Mouse (Mus musculus) lung, adult 10 weeks (tissue): ENCODE results near the gene Csde1. TPM values are rescaled to one million over a fixed set of nuclear protein-coding genes. Genes with fewer than 3 reads are reported as not detected.

Experiments used
- polyA plus RNA-seq: library from polyadenylated mRNA; stranded (reverse); fragments of 350-450 nt; fragmentation: Illumina TruSeq; extraction: RNeasy Lipid Tissue Mini Kit (QIAGEN cat#74804); gene quantifications from one replicate; pipeline ENCODE4 v1.2.3, GENCODE M21; 2014; ENCODE audit warnings: low read depth, low replicate concordance; ENCODE audit not compliant: insufficient read depth

Csde1 gene
- polyA plus RNA-seq: 122 TPM

GRCm38 (mm10) chr3:103020249-103020942, at the start of gene Csde1:
Gene Csde1, plus strand, starts transcription at chr3:103020426.

DNA sequence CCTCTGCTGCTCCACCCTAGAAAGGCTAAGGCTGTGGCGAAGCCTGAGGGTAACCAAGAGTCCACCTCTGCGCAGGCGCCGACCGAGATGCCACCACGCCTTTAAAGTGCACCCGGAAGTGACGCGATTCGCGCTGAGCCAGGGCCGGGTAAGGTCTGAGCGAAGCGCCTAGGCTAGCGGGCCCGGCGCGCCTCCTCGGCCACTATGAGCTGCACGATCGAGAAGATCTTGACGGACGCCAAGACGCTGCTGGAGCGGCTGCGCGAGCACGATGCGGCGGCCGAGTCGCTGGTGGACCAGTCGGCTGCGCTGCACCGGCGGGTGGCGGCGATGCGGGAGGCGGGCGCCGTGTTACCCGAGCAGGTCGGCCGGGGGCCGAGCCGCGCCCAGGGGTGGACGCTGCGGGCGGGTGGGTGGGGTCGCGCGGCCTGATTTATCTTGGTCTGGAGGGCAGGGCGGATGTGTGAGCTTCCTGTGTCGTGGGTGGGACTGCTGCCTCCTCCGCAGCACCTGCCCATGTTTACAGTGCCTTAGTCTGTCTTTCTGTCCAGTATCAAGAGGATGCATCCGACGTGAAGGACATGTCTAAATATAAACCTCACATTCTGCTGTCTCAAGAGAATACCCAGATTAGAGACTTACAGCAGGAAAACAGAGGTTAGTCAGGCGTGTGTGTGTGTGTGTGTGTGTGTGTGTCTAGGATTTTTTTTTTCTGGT, 24.5 kb upstream of the Csde1 start, which contains the start of gene Sike1:
TSS of gene Sike1 (plus strand) at position 104 of the 717 bp plus-strand sequence.

GRCm38 (mm10) chr3:103058207-103059157, 38.3 kb downstream of the Csde1 start, which contains the start of gene Nras:
Gene Nras, plus strand, starts transcription at chr3:103058285.

DNA sequence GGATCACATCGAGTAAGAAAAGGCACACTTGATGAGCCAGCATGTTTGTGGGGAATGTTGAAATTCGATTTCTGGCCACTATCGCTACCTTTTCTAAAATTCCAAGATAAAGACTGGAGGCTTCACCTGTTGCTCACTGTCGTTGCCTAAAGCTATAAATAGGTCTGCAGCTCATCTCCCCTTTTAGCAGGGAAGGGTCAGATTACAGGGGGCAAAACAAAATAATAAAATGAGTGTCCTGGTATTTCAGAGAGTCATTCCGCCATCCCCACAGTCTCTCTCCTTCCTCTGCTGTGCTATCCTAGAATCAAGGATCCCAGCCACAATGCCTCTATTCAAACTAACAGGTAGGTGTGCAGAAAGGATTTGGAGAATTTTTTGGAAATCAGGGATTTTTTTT, 53.5 kb downstream of the Csde1 start, which contains the start of gene Ampd1:
TSS of gene Ampd1 (plus strand) at position 244 of the 400 bp plus-strand sequence.

GRCm38 (mm10) chr3:103102454-103103390, 82.5 kb downstream of the Csde1 start, which contains the start of gene Dennd2c:
Gene Dennd2c, plus strand, starts transcription at chr3:103102604.

Other genes starting within 250 kb of the Csde1 start
- gene Tshb, start 237.7 kb upstream of the Csde1 start, polyA plus RNA-seq: 0.93 TPM
- gene Sycp1, start 84.3 kb upstream of the Csde1 start, polyA plus RNA-seq: 0.48 TPM
- 0.15 TPM for gene Nr1h5, start 56.3 kb upstream of the Csde1 start, polyA plus RNA-seq
- 32.5 TPM for gene Sike1, start 24.7 kb upstream of the Csde1 start, polyA plus RNA-seq
- 31.8 TPM for gene Nras, start 37.9 kb downstream of the Csde1 start, polyA plus RNA-seq
- 1.4 TPM for gene Ampd1, start 53.6 kb downstream of the Csde1 start, polyA plus RNA-seq
- 2.0 TPM for gene Dennd2c, start 82.2 kb downstream of the Csde1 start, polyA plus RNA-seq
- 55.7 TPM for gene Bcas2, start 151.2 kb downstream of the Csde1 start, polyA plus RNA-seq